Mouse (Mus musculus) cerebellum, postnatal 10 days (tissue): ENCODE data around the gene Olfr859.
"Not testable (repeated sequence)": the region's sequence is repeated elsewhere in the genome, so short reads cannot be mapped to it uniquely, and the experiment has no call there.

Experiments
- DNase-seq, 2 experiments: peaks; one replicate each; pipeline ENCODE4 v3.0.0; 2021; ENCODE audit warnings: mixed read lengths in 2 of 2

Olfr859 gene

DNA sequence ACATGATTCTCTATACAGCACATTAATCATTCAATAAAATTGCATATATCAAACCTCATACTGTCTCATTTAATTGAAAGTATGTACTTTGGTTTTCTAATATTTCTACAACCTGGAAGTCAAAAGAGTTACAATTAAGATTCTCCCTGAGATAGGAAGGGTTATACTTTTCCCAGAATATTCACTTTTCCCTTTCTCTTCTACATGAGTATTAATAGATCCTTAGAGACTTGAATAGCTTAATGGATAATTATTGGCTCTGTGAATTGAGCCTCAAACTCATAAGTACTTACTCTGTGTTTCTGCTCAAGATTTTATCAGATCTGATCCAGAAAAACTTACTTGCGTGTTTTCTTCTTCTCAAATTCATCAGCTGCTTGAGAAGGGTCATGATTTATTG, at the start of gene Olfr859:
Gene Olfr859 (plus strand): TSS at position 301 of the 400 bp plus-strand sequence.
- not testable (repeated sequence) for DNase-seq

DNA sequence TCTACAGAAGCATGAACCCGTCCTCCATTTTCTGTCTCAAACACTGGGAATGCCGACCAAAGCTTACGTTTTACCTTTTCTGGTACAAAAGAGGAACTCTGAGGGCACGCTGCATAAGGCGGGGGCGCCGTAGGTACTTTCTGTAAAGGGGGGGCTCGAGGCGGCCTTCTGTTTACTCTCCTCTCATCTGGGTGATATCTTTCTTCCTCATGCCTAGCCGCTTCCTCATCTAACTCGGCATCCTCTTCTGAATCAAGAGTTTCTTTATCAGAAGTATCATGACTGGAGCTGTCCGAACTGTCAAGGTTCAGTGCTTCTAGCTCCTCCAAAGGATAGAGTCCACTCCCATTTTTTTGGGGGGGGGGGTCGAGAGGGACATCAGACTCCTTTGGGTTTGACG, 35.6 kb upstream of the Olfr859 start:
- no peak for DNase-seq

DNA sequence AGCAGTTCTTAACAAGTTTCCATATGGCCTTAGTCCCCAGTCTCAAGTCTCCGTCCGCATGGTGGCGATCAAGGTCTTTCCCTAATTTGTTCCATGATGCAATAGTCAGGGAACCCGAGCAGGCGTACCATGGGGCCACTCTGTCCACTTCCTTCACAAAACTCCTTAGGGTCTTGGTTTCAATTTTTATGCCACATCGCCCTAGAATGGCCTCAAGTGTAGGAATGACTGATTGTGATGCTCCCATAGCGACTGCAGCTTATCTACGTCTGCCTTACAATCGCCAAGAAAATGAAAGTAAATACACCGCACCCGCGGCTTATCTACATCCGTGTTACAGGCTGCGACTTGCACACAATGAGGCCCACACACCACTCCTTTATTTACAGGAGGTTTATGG, 35.0 kb upstream of the Olfr859 start:
- DNase-seq = no peak

GRCm38 (mm10) chr9:19779983-19780382, 24.7 kb upstream of the Olfr859 start, which contains the start of gene Olfr58:
Gene Olfr58 (plus strand): TSS chr9:19780283.
- no peak for DNase-seq

GRCm38 (mm10) chr9:19803000-19803399, 1.7 kb upstream of the Olfr859 start:
- DNase-seq = no peak

DNA sequence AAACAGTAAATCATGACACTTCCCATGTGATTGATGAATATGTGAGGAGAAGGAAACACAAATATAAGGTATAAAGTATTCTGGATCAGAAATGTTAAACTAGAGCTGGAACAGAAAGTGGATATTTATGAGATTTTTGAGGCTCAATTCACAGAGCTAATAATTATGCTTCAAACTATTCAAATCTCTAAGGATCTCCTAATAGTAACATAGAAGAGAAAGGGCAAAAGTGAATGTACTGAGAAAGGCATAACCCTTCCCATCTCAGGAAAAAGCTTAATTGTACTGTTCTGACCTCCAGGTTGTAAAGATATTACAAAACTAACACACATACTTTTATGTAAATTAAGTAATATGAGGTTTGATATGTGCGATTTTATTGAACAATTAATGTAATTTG, 44.9 kb downstream of the Olfr859 start, which contains the start of gene Olfr860:
Gene Olfr860 (minus strand): TSS at position 101 of the 400 bp plus-strand sequence.
- DNase-seq = no peak
